Mouse (Mus musculus) monocyte, adult 5-6 weeks (primary cell): ENCODE results near the gene Stk19. TPM values are rescaled to one million over a fixed set of nuclear protein-coding genes. Genes with fewer than 3 reads are reported as not detected.
A peak's percentile ranks its signal among the peaks of the same experiment; 100 is the strongest.

Experiments
- ATAC-seq: fragments of 153-309, 156-312 bp; replicated peaks from 2 replicates; pipeline ENCODE4 v1.8.0; 2017; ENCODE audit warnings: mild to moderate bottlenecking; ENCODE audit not compliant: low TSS enrichment, insufficient number of reproducible peaks, severe bottlenecking, poor library complexity, low FRiP score
- total RNA-seq: library from RNA; stranded (forward); fragments of 200-1000, 200-491, 200-594 nt; gene quantifications from 3 replicates; pipeline ENCODE4 v1.2.3, GENCODE M21; 2017

Stk19 gene
- total RNA-seq: 28.8 to 49.5 TPM (median 40.0 TPM) in 3 replicates

DNA sequence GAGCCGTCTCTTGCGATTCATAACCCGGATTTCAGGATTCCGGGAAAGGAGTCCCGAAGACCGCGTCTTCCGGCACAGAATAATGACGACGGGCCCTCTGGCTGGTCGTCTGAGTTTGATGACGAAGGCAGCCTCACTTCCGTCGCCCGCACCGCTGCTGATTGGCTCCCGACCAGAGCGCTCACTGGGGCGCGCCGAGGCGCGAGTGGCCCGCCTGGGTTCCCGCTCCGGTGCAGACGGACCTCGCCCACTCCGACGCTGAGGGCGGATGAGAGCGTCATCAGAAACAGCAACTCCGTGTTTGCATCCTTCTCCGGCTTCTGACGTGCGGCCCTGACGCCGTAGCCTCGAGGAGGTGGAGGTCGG lies at the start of gene Stk19, which contains the start of gene Dxo:
Stk19 (minus strand) TSS at position 90 of the 366 bp plus-strand sequence.
Dxo (plus strand) TSS at position 164 of the 366 bp plus-strand sequence.
- ATAC-seq: peak; percentile 80

DNA sequence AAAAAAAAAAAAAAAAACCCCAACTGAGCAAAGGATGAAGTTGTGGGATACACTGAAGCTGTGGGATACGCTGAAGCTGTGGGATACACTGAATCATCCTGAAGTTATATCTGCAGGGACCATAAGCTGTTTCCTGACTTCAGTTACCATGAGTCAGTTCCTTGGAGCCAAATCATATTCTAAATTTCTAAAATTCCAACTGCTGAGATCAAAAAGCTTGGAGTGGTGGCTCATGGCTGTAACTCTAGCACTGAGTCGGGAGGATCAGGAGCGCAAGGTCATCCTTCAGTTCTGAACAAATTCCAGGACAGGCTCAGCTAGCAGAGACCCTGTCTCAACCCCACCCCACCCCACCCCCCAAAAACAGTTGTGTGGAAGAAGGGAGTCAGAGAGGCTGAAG lies 48.9 kb upstream of the Stk19 start:
- ATAC-seq: no peak

DNA sequence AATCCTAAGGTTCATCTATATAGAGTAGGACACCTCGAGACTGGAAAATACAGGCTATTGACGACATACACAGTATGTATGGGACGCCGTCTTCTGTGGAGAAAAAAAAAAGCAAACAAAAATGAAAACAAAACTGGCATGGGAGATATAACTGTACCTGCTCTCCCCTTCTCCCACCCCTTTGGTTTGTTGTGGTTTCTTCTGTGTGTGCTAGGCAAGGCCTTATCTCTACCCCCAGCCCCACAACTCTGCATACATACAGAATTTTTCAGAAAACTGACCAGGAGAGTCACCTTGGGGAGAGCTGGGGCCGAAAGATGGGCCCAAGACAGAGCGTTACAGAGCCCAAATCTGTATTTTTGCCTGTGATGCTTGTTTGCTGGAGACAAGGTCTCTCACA lies 48.0 kb upstream of the Stk19 start:
- no peak for ATAC-seq

DNA sequence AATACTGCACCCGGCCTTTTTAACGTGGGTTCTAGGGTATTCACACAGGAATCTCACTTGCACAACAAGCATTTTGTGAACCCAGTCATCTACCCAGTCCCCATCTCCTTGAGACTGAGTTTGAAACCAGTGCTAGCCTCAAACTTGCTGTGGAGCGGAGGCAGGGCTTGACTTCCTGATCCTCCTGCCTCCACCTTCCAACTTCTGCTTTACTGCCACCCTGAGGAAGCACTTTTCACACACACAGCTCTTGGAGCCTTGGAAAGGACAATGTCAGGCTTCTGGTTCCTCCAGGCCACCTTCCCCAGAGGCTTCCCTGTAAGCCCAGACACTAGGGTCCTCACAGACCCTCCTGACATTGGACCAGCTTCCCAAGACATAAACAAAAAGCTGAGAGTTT lies 46.6 kb upstream of the Stk19 start:
- ATAC-seq: peak; percentile 65; the same call in 1 of the 2 replicates

DNA sequence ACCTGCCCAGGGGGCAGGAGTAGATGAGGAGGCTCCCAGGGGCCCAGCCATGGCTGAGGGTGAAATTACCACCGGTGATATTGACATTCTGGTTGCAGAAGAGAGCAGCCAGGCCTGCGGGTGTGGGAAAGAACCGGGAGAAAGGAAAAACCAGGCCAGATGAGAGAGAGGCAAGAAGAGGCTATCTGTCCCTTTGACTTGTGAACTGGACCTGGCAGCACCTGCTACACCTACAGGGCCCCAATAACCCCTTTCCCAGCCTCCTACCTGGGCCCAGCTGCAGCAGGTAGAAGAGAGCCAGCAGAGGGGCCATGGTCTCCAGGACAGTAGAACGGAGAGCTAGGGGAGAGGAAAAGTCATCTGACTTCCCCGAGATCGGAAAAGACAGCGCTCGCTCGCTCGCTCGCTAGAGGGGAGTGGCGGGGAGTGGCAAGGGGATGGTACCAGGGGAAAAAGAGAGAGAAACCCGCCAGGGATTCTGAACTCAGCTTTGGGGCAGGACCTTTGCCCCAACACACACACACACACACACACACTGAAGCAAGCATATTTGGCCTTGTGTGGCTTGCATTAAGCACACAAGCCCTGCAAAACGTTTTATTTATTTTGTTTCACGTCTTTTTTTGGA lies 45.1 kb upstream of the Stk19 start, which contains the start of gene Gm20547:
Gm20547 (minus strand) TSS at position 360 of the 628 bp plus-strand sequence.
- ATAC-seq: no peak

DNA sequence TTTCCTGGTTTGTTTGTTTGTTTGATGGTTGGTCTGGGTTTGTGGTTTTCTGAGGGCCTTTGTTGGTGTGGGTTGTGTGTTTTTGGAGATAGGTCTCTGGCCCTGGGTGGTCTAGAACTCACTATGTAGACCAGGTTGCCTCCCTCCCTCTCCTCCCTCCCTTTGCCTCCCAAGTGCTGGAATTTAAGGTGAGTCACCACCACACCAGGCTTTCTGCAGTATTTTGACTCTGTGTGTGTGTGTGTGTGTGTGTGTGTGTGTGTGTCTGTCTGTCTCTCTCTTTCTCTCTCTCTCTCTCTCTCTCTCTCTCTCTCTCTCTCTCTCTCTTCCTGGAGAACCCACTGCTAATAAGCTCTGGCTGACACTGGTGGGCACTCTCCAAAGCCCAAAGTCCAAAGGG lies 44.4 kb upstream of the Stk19 start:
- ATAC-seq: no peak

DNA sequence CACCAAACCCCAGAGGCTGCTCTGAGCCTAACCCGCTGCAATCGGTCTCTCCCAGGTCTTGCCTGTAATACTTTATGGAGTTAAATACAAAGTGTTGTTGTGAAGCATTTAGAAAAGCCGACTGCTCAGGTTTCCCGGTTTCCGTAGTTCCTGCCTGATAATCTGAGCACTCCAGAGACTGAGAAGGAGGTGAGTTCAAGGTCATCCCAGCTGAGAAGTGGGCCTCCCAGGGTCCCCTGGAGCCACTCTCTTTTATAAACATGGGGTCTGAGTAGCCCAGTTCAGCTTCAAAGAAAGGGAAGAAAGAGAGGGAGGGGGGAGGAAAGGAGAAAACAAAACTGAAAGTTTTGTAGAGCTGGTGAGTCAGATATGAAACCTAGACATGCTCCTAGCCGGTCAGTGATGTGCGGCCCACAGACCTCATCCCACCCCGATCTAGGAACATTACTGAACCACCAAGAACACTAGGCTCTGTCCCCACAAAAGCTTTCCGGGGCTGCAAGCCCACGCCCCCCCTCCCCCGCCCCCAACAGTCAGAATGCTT lies 42.7 kb upstream of the Stk19 start, which contains the start of gene Zbtb12:
Zbtb12 (plus strand) TSS at position 148 of the 544 bp plus-strand sequence.
- no peak for ATAC-seq

DNA sequence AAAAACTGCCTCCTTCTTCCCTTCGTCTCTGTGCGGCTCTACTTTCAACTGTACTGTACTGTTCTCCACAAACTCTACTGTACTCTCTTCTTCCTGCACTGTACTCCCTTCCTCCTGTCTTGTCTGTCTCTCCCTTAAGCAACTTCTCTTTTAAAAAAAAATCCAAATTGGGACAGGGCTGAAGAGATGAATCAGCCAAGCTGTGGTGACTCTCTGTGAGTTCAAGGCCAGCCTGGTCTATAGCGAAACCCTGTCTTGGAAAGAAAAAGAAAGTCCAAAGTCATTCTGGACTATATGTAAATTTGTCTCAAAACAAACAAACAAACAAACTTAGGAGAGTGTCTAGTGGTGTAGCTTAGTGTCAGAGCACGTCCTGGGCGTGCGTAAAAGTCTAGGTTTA lies 37.6 kb upstream of the Stk19 start:
- no peak for ATAC-seq

DNA sequence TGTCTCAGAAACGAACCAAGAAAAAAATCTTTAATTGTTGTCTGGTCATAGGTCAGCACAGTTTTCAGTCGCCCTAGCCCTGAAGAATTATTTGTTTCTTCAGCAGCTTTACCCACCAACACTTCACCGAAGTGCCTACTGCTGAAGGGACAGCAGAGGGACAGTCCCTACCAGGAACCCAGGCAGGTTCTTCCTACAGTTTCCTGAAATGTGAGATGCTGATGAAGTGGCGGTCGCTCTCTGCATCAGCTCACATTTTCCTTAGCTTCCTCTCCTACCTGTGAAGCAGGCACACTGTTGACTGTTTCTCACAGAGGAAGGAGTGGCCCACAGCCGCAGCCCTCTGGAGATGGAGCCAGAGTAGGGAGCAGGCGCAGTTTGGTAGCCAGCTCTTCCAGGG lies 29.2 kb upstream of the Stk19 start:
- no peak for ATAC-seq

DNA sequence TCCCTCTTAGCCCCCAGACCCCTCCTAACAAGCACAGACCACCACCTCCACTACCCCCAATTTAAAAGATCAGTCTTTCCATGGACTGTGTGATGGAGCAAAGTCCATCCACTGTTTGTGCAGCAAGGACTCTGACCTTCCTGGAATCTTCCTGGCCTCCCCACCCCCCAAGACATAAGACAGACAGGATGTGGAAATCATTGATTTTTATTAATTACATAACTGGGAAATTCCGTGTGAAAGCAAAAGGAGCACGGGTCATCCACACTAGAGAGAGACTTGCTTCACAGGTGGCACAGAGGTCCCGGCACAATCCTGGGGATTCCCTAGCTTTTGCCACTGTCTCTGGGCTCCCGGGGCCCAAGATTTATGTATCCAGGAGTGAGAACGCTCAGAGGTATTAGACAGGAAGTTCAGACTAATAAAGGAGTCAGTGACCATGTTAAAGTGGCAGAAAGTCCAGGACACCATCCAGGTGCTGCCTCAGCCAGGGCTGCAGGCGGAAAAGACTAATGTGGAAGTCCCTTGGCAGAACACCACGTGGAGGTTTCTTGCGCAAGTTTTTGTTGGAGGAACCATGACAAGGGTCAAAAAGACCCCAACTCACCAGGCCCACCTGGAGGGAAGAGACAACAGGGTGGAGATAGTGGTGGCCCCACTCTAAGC lies 25.8 kb upstream of the Stk19 start, which contains the start of gene Cfb:
Cfb (minus strand) TSS at position 103 of the 666 bp plus-strand sequence.
- ATAC-seq: no peak

DNA sequence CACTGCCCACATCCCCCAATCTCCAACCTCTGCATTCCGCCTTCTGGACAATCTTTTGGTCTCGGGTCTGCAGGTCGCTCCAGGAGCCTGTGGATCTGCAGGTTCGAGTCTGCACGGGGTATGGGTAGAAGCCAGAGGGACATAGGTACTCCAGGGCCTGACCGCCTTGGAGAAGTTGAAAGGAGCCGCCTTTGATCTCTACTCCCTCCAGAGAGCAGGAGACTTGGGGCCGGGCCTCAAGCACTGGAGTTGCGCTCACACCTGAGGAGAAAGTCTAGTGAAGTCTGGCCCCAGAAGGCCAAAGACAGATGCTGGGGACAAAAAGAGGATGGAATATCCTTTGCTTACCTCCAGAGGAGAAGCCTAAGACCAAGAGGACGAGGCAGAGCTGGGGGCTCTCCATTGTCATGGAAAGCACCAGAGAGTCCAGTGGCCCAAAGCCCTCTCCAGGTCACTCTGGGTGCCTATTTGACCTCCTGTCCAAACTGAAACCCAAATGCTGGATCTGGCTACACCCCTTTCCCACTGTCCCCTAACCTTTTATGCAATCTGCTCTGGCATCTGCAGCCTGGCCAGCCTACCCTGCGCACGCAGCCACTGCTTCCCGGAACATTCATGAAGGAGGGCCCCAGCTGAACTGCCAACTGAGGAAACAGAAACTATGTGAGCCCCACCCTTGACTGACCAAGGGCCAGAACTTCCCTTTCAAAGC lies 25.1 kb upstream of the Stk19 start:
- ATAC-seq: no peak

DNA sequence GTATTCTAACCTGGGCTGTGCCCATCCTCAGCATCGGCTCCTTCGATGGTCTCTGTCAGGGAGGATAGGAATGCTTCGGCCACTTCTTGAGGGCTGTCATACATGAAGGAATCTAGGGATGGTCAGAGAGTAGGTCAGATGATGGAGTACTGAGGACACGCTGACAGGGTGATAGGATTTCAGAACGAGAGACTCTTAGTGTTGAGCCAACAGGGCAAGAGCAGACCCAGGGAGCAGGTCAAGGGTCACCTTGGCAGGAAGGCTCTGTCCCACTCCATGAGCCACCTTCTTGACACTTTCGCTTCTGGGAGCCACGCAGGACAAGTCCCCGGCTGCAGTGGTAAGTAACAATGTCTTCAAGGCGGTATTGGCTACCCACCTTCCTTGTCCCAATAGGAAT lies 23.8 kb upstream of the Stk19 start:
- no peak for ATAC-seq

DNA sequence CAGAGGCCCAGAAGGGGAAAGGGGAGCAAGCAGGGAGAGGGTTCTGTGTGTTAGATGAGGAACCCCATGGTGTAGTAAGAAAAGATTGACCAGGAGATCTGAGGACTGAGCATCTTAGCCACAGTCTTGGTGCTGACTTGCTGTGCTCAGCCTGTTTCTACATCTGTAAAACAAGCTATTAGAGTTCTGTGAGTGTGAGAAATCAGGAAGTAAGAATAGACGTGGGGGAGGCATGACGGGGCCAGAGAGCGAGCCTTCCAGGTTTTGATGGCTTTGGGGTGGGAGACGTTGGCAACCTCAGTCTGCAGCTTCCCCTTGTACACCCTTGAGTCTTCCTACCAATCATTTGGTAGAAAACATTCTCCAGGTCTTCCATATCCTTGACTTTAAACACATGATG lies 21.9 kb upstream of the Stk19 start:
- no peak for ATAC-seq

DNA sequence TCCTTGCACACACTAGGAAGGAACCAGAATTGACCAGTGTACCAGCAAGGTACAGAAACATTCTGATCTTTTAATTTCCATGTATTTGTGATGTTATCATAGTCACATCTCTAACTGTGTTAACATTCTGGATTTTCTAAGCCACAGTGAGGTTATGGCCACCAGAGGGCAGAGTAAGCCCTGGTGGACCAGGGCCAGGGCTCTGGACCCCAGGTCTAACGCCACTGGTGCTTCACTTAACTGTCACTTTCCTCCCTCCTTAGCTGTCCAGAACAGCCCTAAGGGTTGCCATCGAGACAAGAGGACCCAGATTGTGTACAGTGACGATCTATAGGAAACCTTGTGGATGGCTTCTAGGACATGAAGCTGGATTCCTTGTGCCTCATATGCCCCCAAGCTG lies 19.1 kb upstream of the Stk19 start:
- ATAC-seq: peak; percentile 51; the same call in 1 of the 2 replicates

DNA sequence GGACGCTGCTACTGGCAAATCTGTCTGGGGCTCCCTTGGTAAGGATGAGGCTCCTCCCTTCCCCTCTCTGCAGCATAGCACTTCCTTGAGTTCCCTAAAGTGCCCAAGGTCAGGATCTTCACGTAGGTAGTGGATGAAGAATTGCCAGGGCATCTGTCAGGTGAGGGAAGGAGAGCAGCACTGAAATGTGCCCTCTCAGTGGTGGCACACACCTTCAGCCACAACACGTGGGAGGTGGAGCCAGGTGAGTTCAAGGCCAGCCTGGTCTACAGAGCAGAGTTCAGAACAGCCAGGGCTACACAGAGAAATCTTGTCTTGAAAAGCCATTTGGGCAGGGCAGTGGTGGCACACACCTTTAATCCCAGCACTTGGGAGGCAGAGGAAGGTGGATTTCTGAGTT lies 18.0 kb upstream of the Stk19 start:
- no peak for ATAC-seq

DNA sequence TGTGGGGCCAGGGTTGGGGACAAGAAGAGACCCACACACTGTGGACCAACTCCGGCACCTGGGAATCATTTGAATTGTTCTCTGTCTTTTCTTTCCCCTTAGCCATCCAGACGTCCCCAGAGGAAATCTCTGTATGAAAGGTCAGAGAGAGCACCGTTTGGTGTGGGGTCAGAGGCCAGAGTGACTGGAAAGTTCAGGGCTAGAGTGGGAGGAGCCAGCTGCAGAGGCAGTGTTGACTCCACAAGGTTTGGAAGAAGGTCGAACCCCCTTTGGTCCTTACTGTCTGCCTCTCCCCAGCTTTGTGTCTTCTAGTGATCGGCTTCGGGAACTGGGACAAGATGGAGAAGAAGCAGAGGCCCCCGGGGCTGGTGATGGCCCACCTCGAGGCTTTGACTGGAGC lies 16.8 kb upstream of the Stk19 start:
- no peak for ATAC-seq

DNA sequence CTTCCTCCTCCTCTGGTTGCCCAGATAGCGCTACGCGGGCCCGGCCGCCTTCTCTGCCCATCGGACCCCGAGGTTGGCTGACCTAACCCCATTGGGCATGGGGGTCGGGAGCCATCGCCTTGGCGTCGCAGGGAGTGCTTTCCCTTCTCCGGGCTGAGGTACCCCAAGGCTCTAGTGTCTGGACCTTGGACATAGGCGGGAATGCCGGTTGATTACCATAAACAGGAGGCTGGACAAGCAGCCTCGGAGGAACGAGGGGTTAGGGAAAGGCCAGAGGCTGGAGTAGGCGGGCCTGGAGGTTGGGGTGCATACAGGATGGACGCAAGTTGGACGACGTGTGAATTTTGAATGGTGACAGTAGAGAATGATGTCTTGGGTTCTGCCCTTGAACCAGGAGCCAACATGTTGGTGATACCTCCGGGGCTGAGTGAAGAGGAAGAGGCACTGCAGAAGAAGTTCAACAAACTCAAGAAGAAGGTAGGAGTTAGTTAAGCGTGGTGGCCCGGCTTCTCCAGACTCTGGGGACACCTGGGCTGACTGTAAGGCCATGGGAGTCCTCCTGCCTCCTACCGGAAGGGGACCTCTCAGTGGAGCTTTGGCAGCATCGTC lies 13.9 kb upstream of the Stk19 start:
- 0 out of 2 replicates have a peak, but pooled peaks have one; percentile 2 for ATAC-seq

DNA sequence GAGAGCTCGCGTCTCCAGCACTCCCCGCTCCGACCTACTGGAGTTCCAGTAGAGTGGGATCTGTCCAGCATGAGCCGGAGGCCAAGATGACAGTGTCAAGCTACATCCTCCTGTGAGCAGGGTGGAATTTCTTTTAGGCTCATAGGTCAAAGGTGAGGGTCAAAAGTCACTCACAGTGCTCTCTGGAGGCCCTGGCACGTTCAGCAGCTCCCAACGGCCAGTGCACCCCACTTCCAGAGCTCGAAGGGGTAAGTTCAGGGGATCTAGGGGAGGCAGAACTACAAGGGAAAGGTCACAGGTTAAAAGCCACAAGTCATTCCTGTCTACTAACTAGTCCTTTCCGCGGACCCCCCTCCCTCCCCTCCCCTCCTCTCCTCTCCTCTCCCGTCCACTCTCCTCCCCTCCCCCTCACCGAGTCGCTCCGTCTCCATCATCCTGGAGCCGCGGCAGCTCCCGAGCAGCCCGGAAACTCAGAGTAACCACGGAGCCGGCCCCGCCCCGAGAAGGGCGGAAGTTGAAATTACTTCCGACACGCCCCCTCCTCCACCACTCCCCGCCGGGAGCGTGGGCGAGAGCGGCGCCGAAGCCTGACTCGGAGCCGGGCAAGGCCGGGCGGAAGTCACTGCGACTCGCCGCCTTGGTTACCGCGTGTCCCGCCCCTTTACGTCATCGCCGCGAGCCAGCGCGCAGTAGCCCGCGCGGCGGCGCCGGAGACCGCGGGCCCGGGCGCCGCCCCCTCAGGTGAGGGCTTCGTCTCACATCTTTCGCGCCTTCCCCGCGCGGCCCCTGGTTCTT lies 13.2 kb upstream of the Stk19 start, which contains the start of the genes Skiv2l and Nelfe:
Skiv2l (minus strand) TSS at position 489 of the 795 bp plus-strand sequence.
Nelfe (plus strand) TSS at position 670 of the 795 bp plus-strand sequence.
- ATAC-seq: peak; percentile 92
